Mouse (Mus musculus) MEL (cell line): ENCODE data around the gene Psat1. TPM values are rescaled to one million over a fixed set of nuclear protein-coding genes. Genes with fewer than 3 reads are reported as not detected.
A peak's percentile ranks its signal among the peaks of the same experiment; 100 is the strongest.

ENCODE experiments used
- DNase-seq: peaks from one replicate; pipeline ENCODE4 v3.0.0; 2011; ENCODE audit warnings: low read depth, low spot score
- H3K27ac ChIP-seq: 2 replicates; pipeline ENCODE4 v1.5.1; 2012; ENCODE audit warnings: low read depth, mild to moderate bottlenecking, control low read depth, low read length, moderate library complexity; ENCODE audit not compliant: control insufficient read depth
- H3K27me3 ChIP-seq, 2 experiments: fragments of 150-350 bp in 1 of 2; sonication (generic) in 1 of 2; 2 replicates each; pipeline ENCODE4 v1.6.1; 2012; ENCODE audit warnings: low read length in 2 of 2, mild to moderate bottlenecking in 2 of 2, improper control_type of control experiment in 1 of 2, moderate library complexity in 1 of 2; ENCODE audit not compliant: insufficient read depth in 2 of 2, control insufficient read depth in 1 of 2
- H3K36me3 ChIP-seq, 2 experiments: 2 replicates each; pipeline ENCODE4 v1.6.1; 2012 to 2014; ENCODE audit warnings: low read length in 2 of 2, improper control_type of control experiment in 1 of 2, inconsistent platforms in 1 of 2, mild to moderate bottlenecking in 1 of 2; ENCODE audit not compliant: insufficient read depth in 2 of 2, control insufficient read depth in 1 of 2
- H3K4me1 ChIP-seq, 2 experiments: fragments of 150-350 bp in 1 of 2; sonication (generic) in 1 of 2; 2 replicates each; pipeline ENCODE4 v1.6.1; 2012; ENCODE audit warnings: low read length in 2 of 2, improper control_type of control experiment in 1 of 2, mild to moderate bottlenecking in 1 of 2; ENCODE audit not compliant: insufficient read depth in 2 of 2, control insufficient read depth in 1 of 2
- H3K4me3 ChIP-seq, 2 experiments: fragments of 150-350 bp in 1 of 2; sonication (generic) in 1 of 2; 2 replicates each; pipeline ENCODE4 v1.5.1; 2012; ENCODE audit warnings: low read depth in 2 of 2, low read length in 2 of 2, mild to moderate bottlenecking in 2 of 2, moderate library complexity in 2 of 2, control low read depth in 1 of 2, improper control_type of control experiment in 1 of 2; ENCODE audit not compliant: control insufficient read depth in 1 of 2, insufficient read depth in 1 of 2
- H3K79me2 ChIP-seq: 2 replicates; pipeline ENCODE4 v1.6.1; 2012; ENCODE audit warnings: mild to moderate bottlenecking, low read length, moderate library complexity; ENCODE audit not compliant: control insufficient read depth, poor library complexity, insufficient read depth
- H3K9ac ChIP-seq: 2 replicates; pipeline ENCODE4 v1.6.1; 2012; ENCODE audit warnings: low read depth, mild to moderate bottlenecking, control low read depth, low read length, moderate library complexity; ENCODE audit not compliant: control insufficient read depth, poor library complexity, severe bottlenecking
- H3K9me3 ChIP-seq: fragments of 150-350 bp; sonication (generic); replicated peaks from 2 replicates; pipeline ENCODE4 v1.6.1; 2012; ENCODE audit warnings: mild to moderate bottlenecking, low read length, improper control_type of control experiment, moderate library complexity; ENCODE audit not compliant: insufficient read depth
- BHLHE40 ChIP-seq: IDR thresholded peaks from 2 replicates; pipeline ENCODE4 v1.6.1; 2012; ENCODE audit warnings: low read depth, mild to moderate bottlenecking, inconsistent platforms, low read length, improper control_type of control experiment, borderline replicate concordance
- CHD1 ChIP-seq: IDR thresholded peaks from 2 replicates; pipeline ENCODE4 v1.6.1; 2012; ENCODE audit warnings: low read depth, mild to moderate bottlenecking, inconsistent platforms, low read length, improper control_type of control experiment
- CTCF ChIP-seq, 3 experiments: IDR thresholded peaks in 2 of 3; conservative IDR thresholded peaks in 1 of 3; 2 replicates each; pipeline ENCODE4 v1.5.1; 2011 to 2012; ENCODE audit warnings: low read length in 3 of 3, low read depth in 2 of 3, mild to moderate bottlenecking in 2 of 3, improper control_type of control experiment in 1 of 3, inconsistent platforms in 1 of 3, mixed read lengths in 1 of 3, moderate library complexity in 1 of 3; ENCODE audit not compliant: control insufficient read depth in 1 of 3, insufficient read depth in 1 of 3, poor library complexity in 1 of 3, severe bottlenecking in 1 of 3
- E2F4 ChIP-seq: IDR thresholded peaks from 2 replicates; pipeline ENCODE4 v1.6.1; 2011; ENCODE audit warnings: low read depth, low read length, improper control_type of control experiment, borderline replicate concordance
- EP300 ChIP-seq, 2 experiments: IDR thresholded peaks; 2 replicates each; pipeline ENCODE4 v1.6.1; 2011; ENCODE audit warnings: improper control_type of control experiment in 2 of 2, low read length in 2 of 2, low read depth in 1 of 2, mild to moderate bottlenecking in 1 of 2
- ETS1 ChIP-seq: IDR thresholded peaks from 2 replicates; pipeline ENCODE4 v1.6.1; 2012; ENCODE audit warnings: low read depth, mild to moderate bottlenecking, inconsistent platforms, low read length, improper control_type of control experiment, moderate library complexity
- GABPA ChIP-seq: IDR thresholded peaks from 2 replicates; pipeline ENCODE4 v1.6.1; 2012; ENCODE audit warnings: low read depth, mild to moderate bottlenecking, inconsistent platforms, low read length, improper control_type of control experiment, moderate library complexity
- KAT2A ChIP-seq: conservative IDR thresholded peaks from 2 replicates; pipeline ENCODE4 v1.6.1; 2012; ENCODE audit warnings: low read depth, low read length, improper control_type of control experiment, inconsistent platforms
- MAX ChIP-seq: IDR thresholded peaks from 2 replicates; pipeline ENCODE4 v1.6.1; 2011; ENCODE audit warnings: low read length, improper control_type of control experiment
- MXI1 ChIP-seq: IDR thresholded peaks from 2 replicates; pipeline ENCODE4 v1.6.1; 2011; ENCODE audit warnings: mild to moderate bottlenecking, low read depth, low read length, improper control_type of control experiment
- POLR2A ChIP-seq, 2 experiments: IDR thresholded peaks; 2 replicates each; pipeline ENCODE4 v1.6.1; 2011 to 2012; ENCODE audit warnings: low read length in 2 of 2, mild to moderate bottlenecking in 2 of 2, control low read depth in 1 of 2, improper control_type of control experiment in 1 of 2, low read depth in 1 of 2, moderate library complexity in 1 of 2; ENCODE audit not compliant: control insufficient read depth in 1 of 2, insufficient read depth in 1 of 2, poor library complexity in 1 of 2
- POLR2AphosphoS2 ChIP-seq: IDR thresholded peaks from 2 replicates; pipeline ENCODE4 v1.6.1; 2011; ENCODE audit warnings: low read length, improper control_type of control experiment
- POLR2AphosphoS5 ChIP-seq: IDR thresholded peaks from 2 replicates; pipeline ENCODE4 v1.6.1; 2012; ENCODE audit warnings: low read depth, borderline replicate concordance, mild to moderate bottlenecking, inconsistent platforms, low read length, moderate library complexity, mixed read lengths
- SIN3A ChIP-seq: IDR thresholded peaks from 2 replicates; pipeline ENCODE4 v1.6.1; 2012; ENCODE audit warnings: low read length, improper control_type of control experiment, inconsistent platforms
- TAL1 ChIP-seq: IDR thresholded peaks from 2 replicates; pipeline ENCODE4 v1.6.1; 2012; ENCODE audit warnings: mild to moderate bottlenecking, inconsistent platforms, low read length, moderate library complexity, mixed read lengths
- TBP ChIP-seq: IDR thresholded peaks from 2 replicates; pipeline ENCODE4 v1.8.0; 2011; ENCODE audit warnings: low read depth, low read length, improper control_type of control experiment
- TCF12 ChIP-seq: IDR thresholded peaks from 2 replicates; pipeline ENCODE4 v1.6.1; 2014; ENCODE audit warnings: low read depth, mild to moderate bottlenecking, inconsistent platforms, low read length, improper control_type of control experiment, moderate library complexity
- USF1 ChIP-seq: IDR thresholded peaks from 2 replicates; pipeline ENCODE4 v1.6.1; 2014; ENCODE audit warnings: low read depth, mild to moderate bottlenecking, inconsistent platforms, low read length, improper control_type of control experiment, moderate library complexity
- USF2 ChIP-seq, 2 experiments: IDR thresholded peaks; 2 replicates each; pipeline ENCODE4 v1.6.1; 2011 to 2012; ENCODE audit warnings: improper control_type of control experiment in 2 of 2, low read length in 2 of 2, borderline replicate concordance in 1 of 2, inconsistent platforms in 1 of 2, low read depth in 1 of 2, mild to moderate bottlenecking in 1 of 2; ENCODE audit not compliant: insufficient read depth in 1 of 2
- ZMIZ1 ChIP-seq: IDR thresholded peaks from 2 replicates; pipeline ENCODE4 v1.6.1; 2012; ENCODE audit warnings: low read depth, mild to moderate bottlenecking, inconsistent platforms, low read length, improper control_type of control experiment, moderate library complexity
- polyA plus RNA-seq, 2 experiments: library from polyadenylated mRNA; stranded (reverse) in 1 of 2; unstranded in 1 of 2; fragments of >175 nt in 1 of 2; fragments of >200 nt in 1 of 2; gene quantifications; 2 replicates each; pipeline versions ENCODE4 v1.2.1 to v1.2.4; 2012; ENCODE audit warnings: low replicate concordance in 2 of 2, low read depth in 1 of 2; ENCODE audit not compliant: insufficient read length in 2 of 2, insufficient read depth in 1 of 2, missing spikeins in 1 of 2
- total RNA-seq: library from RNA; depleted of rRNA; stranded (reverse); fragments of 300-350 nt; gene quantifications from 2 replicates; pipeline ENCODE4 v1.2.3, GENCODE M21; 2012

Gene Psat1
- total and polyA plus RNA-seq, 3 experiments = 201 to 552 (median 484) TPM

- no peak for TF ChIP-seq POLR2AphosphoS5
- TF ChIP-seq E2F4 = no peak
- no peak; the same call in 1 of the 2 replicates for TF ChIP-seq MAX
- TF ChIP-seq TCF12 = peak; percentile 73
- TF ChIP-seq BHLHE40 = peak; percentile 25; the same call in 1 of the 2 replicates
- TF ChIP-seq USF1 = no peak; the same call in 1 of the 2 replicates
- no peak for TF ChIP-seq GABPA
- TF ChIP-seq USF2 (IDR thresholded peaks at IDR 0.05; ENCODE audit: borderline replicate concordance in 1 of 2, insufficient read depth in 1 of 2, low read depth in 1 of 2, low read length in 2 of 2) = no peak
- peak in 1 of 2 experiments; percentile 69; a peak in 2 of 4 replicates for TF ChIP-seq EP300 (IDR thresholded peaks at IDR 0.05; ENCODE audit: low read depth in 1 of 2, low read length in 2 of 2)
- no peak; the same call in 1 of the 2 replicates for TF ChIP-seq KAT2A
- peak; percentile 50 for TF ChIP-seq TAL1
- no peak; the same call in 1 of the 2 replicates for TF ChIP-seq TBP
These were observed 22.8 kb downstream of the Psat1 start (continued) for GRCm38 (mm10) chr19:15924181-15924865.

- H3K27me3 ChIP-seq = no peaks in the 10 kb centered on the region
- TF ChIP-seq TBP (peak; percentile 44; the same call in 1 of the 2 replicates), CHD1 (no peak; the same call in 1 of the 2 replicates), CTCF (IDR thresholded peaks at IDR 0.05 in 2 of 3, conservative IDR thresholded peaks at IDR 0.05 in 1 of 3; ENCODE audit: control insufficient read depth in 1 of 3, insufficient read depth in 1 of 3, low read depth in 2 of 3, low read length in 3 of 3, poor library complexity in 1 of 3, severe bottlenecking in 1 of 3) (peak in 2 of 3 experiments; percentile 10 to 26; a peak in 1 of 6 replicates), ZMIZ1 (peak; percentile 65), MAX (peak; percentile 66), ETS1 (peak; percentile 30; the same call in 1 of the 2 replicates), KAT2A (no peak), MXI1 (peak; percentile 87), POLR2A (IDR thresholded peaks at IDR 0.05; ENCODE audit: control insufficient read depth in 1 of 2, insufficient read depth in 1 of 2, low read depth in 1 of 2, low read length in 2 of 2, poor library complexity in 1 of 2) (peak in 1 of 2 experiments; percentile 21; a peak in 1 of 4 replicates), POLR2AphosphoS2 (no peak), GABPA (no peak), SIN3A (peak; percentile 80; the same call in 1 of the 2 replicates)
- peak overlapping the region; percentile 96 for H3K27ac ChIP-seq
- peaks cover 0 to 4% of the 10 kb centered on the region in 2 experiments; a peak in 2 of 4 replicates for H3K4me1 ChIP-seq
- H3K9me3 ChIP-seq = no peaks in the 10 kb centered on the region
- peaks cover 43% of the 10 kb centered on the region for H3K79me2 ChIP-seq
- H3K9ac ChIP-seq = peak overlapping the region; percentile 89
- peak; percentile 77 for DNase-seq
- H3K4me3 ChIP-seq = peak overlapping the region; percentile 49 to 82
- H3K36me3 ChIP-seq = peaks cover 18 to 21% of the 10 kb centered on the region in 2 experiments
These were observed 23.7 kb downstream of the Psat1 start for GRCm38 (mm10) chr19:15923426-15923825.
